Mouse (Mus musculus) heart, postnatal 0 days (tissue): Measurements from ENCODE around the gene Mettl1. TPM values are rescaled to one million over a fixed set of nuclear protein-coding genes. Genes with fewer than 3 reads are reported as not detected.

ENCODE experiments used
- ATAC-seq: fragments of 200-750 bp; cut with Nextera tagmentation; 2 replicates; pipeline ENCODE4 v1.8.0; 2017; ENCODE audit warnings: low read depth, moderate number of reproducible peaks, moderate library complexity; ENCODE audit not compliant: insufficient read depth
- DNase-seq: peaks from one replicate; pipeline ENCODE4 v3.0.0-alpha.2; 2016; ENCODE audit warnings: low spot score
- H3K27ac ChIP-seq: fragments of 300-500 bp; sonication (generic); 2 replicates; pipeline ENCODE4 v1.5.1; 2014; ENCODE audit warnings: low read depth, mild to moderate bottlenecking
- H3K27me3 ChIP-seq: fragments of 300-500 bp; sonication (generic); 2 replicates; pipeline ENCODE4 v1.6.1; 2014; ENCODE audit warnings: low read length, mixed read lengths; ENCODE audit not compliant: control insufficient read depth, insufficient read depth
- H3K36me3 ChIP-seq: fragments of 300-500 bp; sonication (generic); replicated peaks from 2 replicates; pipeline ENCODE4 v1.6.1; 2014; ENCODE audit warnings: low read length, mixed read lengths; ENCODE audit not compliant: control insufficient read depth, insufficient read depth
- H3K4me1 ChIP-seq: fragments of 300-500 bp; sonication (generic); 2 replicates; pipeline ENCODE4 v1.6.1; 2014; ENCODE audit warnings: antibody characterized with exemption; ENCODE audit not compliant: control insufficient read depth, insufficient read depth
- H3K4me2 ChIP-seq: fragments of 300-500 bp; sonication (generic); 2 replicates; pipeline ENCODE4 v1.6.1; 2014; ENCODE audit warnings: low read depth, mild to moderate bottlenecking, low read length, moderate library complexity
- H3K4me3 ChIP-seq: fragments of 300-500 bp; sonication (generic); 2 replicates; pipeline ENCODE4 v1.5.1; 2014; ENCODE audit warnings: low read depth, low read length
- H3K9ac ChIP-seq: fragments of 300-500 bp; sonication (generic); replicated peaks from 2 replicates; pipeline ENCODE4 v1.6.1; 2014; ENCODE audit warnings: low read depth, low read length, mixed read lengths
- H3K9me3 ChIP-seq: fragments of 300-500 bp; sonication (generic); replicated peaks from 2 replicates; pipeline ENCODE4 v1.6.1; 2016; ENCODE audit warnings: low read length; ENCODE audit not compliant: control insufficient read depth
- CTCF ChIP-seq: IDR thresholded peaks from 2 replicates; pipeline ENCODE4 v1.5.1; 2016; ENCODE audit warnings: antibody characterized with exemption, control low read depth, low read depth
- EP300 ChIP-seq: IDR thresholded peaks from 2 replicates; pipeline ENCODE4 v1.6.1; 2016; ENCODE audit warnings: antibody characterized with exemption, low read depth
- WGBS: fragments of 180-500 bp; shearing (Covaris S2); extraction: QIAGEN DNeasy Blood & Tissue Kit; methylation state at CpG from one replicate; pipeline ENCODE4 v1.1.7; 2014; 5-methylcytosine and 5-hydroxymethylcytosine counted together
- polyA plus RNA-seq: library from polyadenylated mRNA; unstranded; fragments of >200 nt; fragmentation: Nextera tagmentation; extraction: Ambion mirVana; gene quantifications from 2 replicates; pipeline ENCODE4 v1.2.1, GENCODE M21; 2015
- total RNA-seq: library from RNA; depleted of rRNA; stranded (reverse); fragments of >200 nt; gene quantifications from 2 replicates; pipeline ENCODE4 v1.2.3, GENCODE M21; 2014; ENCODE audit warnings: low replicate concordance

The Mettl1 gene
- total and polyA plus RNA-seq, 2 experiments from 2014 or later: 9.2 to 19.6 TPM

DNA sequence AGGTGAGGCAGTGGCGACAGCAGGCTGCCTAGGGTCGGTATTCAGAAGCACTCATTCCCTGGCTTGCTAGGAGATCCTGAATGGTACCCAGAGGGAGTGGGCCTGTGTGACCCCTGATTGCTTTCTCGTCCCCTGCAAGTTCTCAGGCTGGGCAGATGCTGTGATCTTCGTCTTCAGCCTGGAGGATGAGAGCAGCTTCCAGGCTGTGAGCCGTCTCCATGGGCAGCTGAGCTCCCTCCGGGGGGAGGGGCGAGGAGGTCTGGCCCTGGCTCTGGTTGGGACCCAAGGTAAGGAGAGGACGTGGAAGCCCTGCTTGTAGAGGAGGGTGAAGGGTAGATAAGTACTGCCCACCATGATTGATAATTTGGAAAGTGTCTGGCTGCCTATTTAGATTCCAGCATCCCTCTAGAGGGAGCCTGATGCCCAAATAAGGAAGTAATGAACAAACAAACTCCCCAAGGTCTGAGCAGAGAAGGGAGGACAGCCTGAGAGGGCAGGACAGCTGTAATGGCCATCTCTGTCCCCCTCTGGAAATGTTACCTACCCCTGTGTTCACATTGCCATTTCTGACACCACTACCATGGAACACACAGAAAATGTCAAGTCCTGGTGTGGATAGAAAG, 42.2 kb downstream of the Mettl1 start:
- Histone ChIP-seq H3K27me3 (peaks cover 73% of the 10 kb centered on the region), H3K9me3 (no peaks in the 10 kb centered on the region), H3K4me1 (no peaks in the 10 kb centered on the region), H3K27ac (no peak overlapping the region), H3K9ac (no peak overlapping the region), H3K4me2 (no peak overlapping the region), H3K4me3 (no peak overlapping the region), H3K36me3 (no peaks in the 10 kb centered on the region)
- DNase-seq (no peak), ATAC-seq (no peak)
- WGBS: 32% methylated on average over 8 of the region's 8 CpGs
- TF ChIP-seq EP300: no peak
- no peak for TF ChIP-seq CTCF

DNA sequence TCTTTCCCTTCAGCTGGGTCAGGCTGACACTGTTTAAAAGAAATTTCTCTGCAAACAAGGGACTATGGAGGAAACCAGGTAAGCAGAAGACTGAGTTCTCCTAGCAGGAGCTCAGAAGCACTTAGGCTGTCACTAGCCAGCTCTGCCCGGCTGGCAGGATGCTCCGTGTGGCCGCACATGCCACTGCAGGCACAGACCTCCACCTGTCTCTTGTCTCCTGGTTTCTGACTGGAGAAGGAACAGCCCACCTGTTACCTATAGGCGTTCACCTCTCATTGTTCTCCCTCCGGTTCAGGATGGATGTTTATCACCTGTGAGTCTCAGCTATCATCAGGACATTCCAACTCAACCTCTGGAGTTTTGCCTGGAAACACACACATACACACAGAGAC, 42.7 kb downstream of the Mettl1 start:
- H3K36me3 ChIP-seq: no peaks in the 10 kb centered on the region
- no peak overlapping the region for H3K9ac ChIP-seq
- TF ChIP-seq EP300: no peak
- no peak for TF ChIP-seq CTCF
- no peaks in the 10 kb centered on the region for H3K9me3 ChIP-seq
- peaks cover 70% of the 10 kb centered on the region for H3K27me3 ChIP-seq
- WGBS: 35% methylated on average over 5 of the region's 5 CpGs
- ATAC-seq (no peak), DNase-seq (no peak)
- H3K4me2 ChIP-seq: no peak overlapping the region
- no peaks in the 10 kb centered on the region for H3K4me1 ChIP-seq
- H3K27ac ChIP-seq: no peak overlapping the region
- H3K4me3 ChIP-seq: no peak overlapping the region

- peaks cover 70% of the 10 kb centered on the region for H3K27me3 ChIP-seq
- WGBS: 70% methylated on average over 9 of the region's 9 CpGs
- ATAC-seq: no peak
- H3K9ac ChIP-seq: no peak overlapping the region
- no peak overlapping the region for H3K4me2 ChIP-seq
- no peak overlapping the region for H3K27ac ChIP-seq
- DNase-seq: no peak
- no peaks in the 10 kb centered on the region for H3K9me3 ChIP-seq
- no peaks in the 10 kb centered on the region for H3K36me3 ChIP-seq
- TF ChIP-seq EP300: no peak
- TF ChIP-seq CTCF: no peak
- no peaks in the 10 kb centered on the region for H3K4me1 ChIP-seq
- no peak overlapping the region for H3K4me3 ChIP-seq
Observed at GRCm38 (mm10) chr10:127085052-127085451, 43.8 kb downstream of the Mettl1 start.

DNA sequence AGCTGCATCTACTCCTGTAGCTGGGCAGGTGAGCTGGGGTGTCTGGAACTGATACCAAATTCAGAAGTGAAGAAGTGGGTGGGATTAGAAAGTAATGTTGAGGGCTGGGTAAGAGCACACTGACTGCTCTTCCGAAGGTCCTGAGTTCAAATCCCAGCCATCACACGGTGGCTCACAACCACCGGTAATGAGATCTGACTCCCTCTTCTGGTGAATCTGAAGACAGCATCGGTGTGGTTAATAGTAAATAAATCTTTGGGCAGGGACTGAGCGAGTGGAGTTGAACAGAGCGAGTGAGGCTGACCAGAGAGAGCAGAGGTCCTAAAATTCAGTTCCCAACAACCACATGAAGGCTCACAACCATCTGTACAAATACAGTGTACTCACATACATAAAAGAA, 44.4 kb downstream of the Mettl1 start:
- H3K9me3 ChIP-seq: no peaks in the 10 kb centered on the region
- ATAC-seq: no peak
- no peak overlapping the region for H3K4me3 ChIP-seq
- no peak overlapping the region for H3K4me2 ChIP-seq
- 68% methylated on average over 6 of the region's 6 CpGs for WGBS
- peaks cover 70% of the 10 kb centered on the region for H3K27me3 ChIP-seq
- TF ChIP-seq EP300 (no peak), CTCF (no peak)
- H3K36me3 ChIP-seq: no peaks in the 10 kb centered on the region
- no peak for DNase-seq
- no peak overlapping the region for H3K27ac ChIP-seq
- H3K4me1 ChIP-seq: no peaks in the 10 kb centered on the region
- H3K9ac ChIP-seq: no peak overlapping the region

- peak; percentile 32 for DNase-seq
- H3K4me1 ChIP-seq: peaks cover 8% of the 10 kb centered on the region
- no peak overlapping the region for H3K9ac ChIP-seq
- H3K9me3 ChIP-seq: no peaks in the 10 kb centered on the region
- H3K27me3 ChIP-seq: peaks cover 56% of the 10 kb centered on the region
- peaks cover under 1% of the 10 kb centered on the region; the same call in 1 of the 2 replicates for H3K36me3 ChIP-seq
- peak; percentile 54 for ATAC-seq
- peak overlapping the region; percentile 43 for H3K4me2 ChIP-seq
- 12% methylated on average over 57 of the region's 57 CpGs for WGBS
- no peak for TF ChIP-seq CTCF
- H3K4me3 ChIP-seq: peak overlapping the region; percentile 28; the same call in 1 of the 2 replicates
- no peak overlapping the region for H3K27ac ChIP-seq
Observed at GRCm38 (mm10) chr10:127090560-127091411, 49.6 kb downstream of the Mettl1 start.
